In genomic region chr7:101863415-101863814, GRCm38 (mm10) we compare ENCODE assay signal across 8 mouse cellular contexts. TPM values are rescaled to one million over a fixed set of nuclear protein-coding genes. Genes with fewer than 3 reads are reported as not detected.
DNase-seq lines count a peak whose midpoint lies in the region; ATAC-seq and TF ChIP-seq lines count a peak whose summit lies in the region.

Gene Anapc15, plus strand, starts transcription at chr7:101863715.

- no peak within 1 kb of the TSS for H3K9ac ChIP-seq in intestine, embryonic 16.5 days (ENCODE audit: low read depth, low read length)

- H3K36me3 ChIP-seq in intestine, embryonic 16.5 days (ENCODE audit: control insufficient read depth, insufficient read depth, low read length) = no peaks in the 10 kb centered on the region

- H3K27ac ChIP-seq in bone marrow, adult 2 months (ENCODE audit: control insufficient read depth, insufficient read depth, low read depth, low read length, poor library complexity) = no peak within 1 kb of the TSS
- H3K27ac ChIP-seq in intestine, embryonic 16.5 days (ENCODE audit: low read length) = no peak within 1 kb of the TSS

- no peak for TF ChIP-seq CTCF in bone marrow, adult 2 months (IDR thresholded peaks at IDR 0.05; ENCODE audit: control insufficient read depth, insufficient read depth, low read length)

- H3K27me3 ChIP-seq in intestine, embryonic 16.5 days (replicated peaks; ENCODE audit: control insufficient read depth, insufficient read depth, low read length) = no peaks in the 10 kb centered on the region

- no peak for TF ChIP-seq POLR2A in bone marrow, adult 2 months (IDR thresholded peaks at IDR 0.05; ENCODE audit: borderline replicate concordance, control insufficient read depth, low read depth, low read length)

- ATAC-seq in intestine, embryonic 16.5 days = no peak
- no peak for ATAC-seq in megakaryocyte-erythroid progenitor cell, adult 5-6 weeks (replicated peaks; ENCODE audit: low FRiP score, low TSS enrichment, poor library complexity, severe bottlenecking)
- ATAC-seq in frontal cortex, adult (ENCODE audit: low TSS enrichment) = no peak

- intact Hi-C loops in gastrocnemius, postnatal 36 days (cut with DNase I) = no loop called here

- H3K9me3 ChIP-seq in intestine, embryonic 16.5 days (ENCODE audit: control insufficient read depth, low read length) = no peaks in the 10 kb centered on the region

- H3K4me1 ChIP-seq in bone marrow, adult 2 months (ENCODE audit: control insufficient read depth, insufficient read depth, low read length) = no peaks in the 10 kb centered on the region
- H3K4me1 ChIP-seq in intestine, embryonic 16.5 days (ENCODE audit: control insufficient read depth, insufficient read depth, low read length) = peaks cover 2% of the 10 kb centered on the region; the same call in 1 of the 2 replicates

- no peak for DNase-seq in layer of hippocampus, adult 18-20 months (ENCODE audit: low spot score in 2 of 2)
- DNase-seq in layer of hippocampus, adult 9-11 months = no peak
- DNase-seq in gastrocnemius, postnatal 36 days = no peak
- DNase-seq in kidney, adult 8-10 months = no peak

- no peak within 1 kb of the TSS for H3K4me3 ChIP-seq in bone marrow, adult 2 months (replicated peaks; ENCODE audit: control insufficient read depth, low read depth, low read length)
- H3K4me3 ChIP-seq in intestine, embryonic 16.5 days (ENCODE audit: low read length) = no peak within 1 kb of the TSS

- 33% methylated on average over 3 of the region's 3 CpGs for whole genome bisulfite sequencing in bone marrow, adult 2 months
- 77% methylated on average over 3 of the region's 3 CpGs for WGBS in intestine, embryonic 16.5 days

- no peak within 1 kb of the TSS for H3K4me2 ChIP-seq in intestine, embryonic 16.5 days (ENCODE audit: low read depth, low read length)

RNA-seq across cellular contexts. Expression of gene Anapc15, which starts in this region (rescaled TPM):
- 10 to 100 TPM; 30.5 to 34.9 TPM for total RNA-seq in layer of hippocampus, adult 18-20 months (2021)
- 79.0 and 97.5 TPM in 2 replicates for polyA plus RNA-seq in bone marrow, adult 2 months (2011; ENCODE audit: insufficient read depth, insufficient read length, low replicate concordance, missing spikeins)
- 10 to 100 TPM; 16.6 to 22.3 TPM for total RNA-seq in gastrocnemius, postnatal 36 days (2021)
- 61.0 and 66.3 TPM in 2 replicates for polyA plus RNA-seq in intestine, embryonic 16.5 days (2015; fragmentation: Nextera tagmentation; extraction: Ambion mirVana)
- total RNA-seq in megakaryocyte-erythroid progenitor cell, adult 5-6 weeks (2014; fragmentation: Nextera tagmentation) = 131 and 132 TPM in 2 replicates
- 85.3 and 93.1 TPM in 2 replicates for total RNA-seq in megakaryocyte-erythroid progenitor cell, adult 5-6 weeks (2017)
